Comparison of ENCODE assay signal across 8 mouse cellular contexts in genomic region chr11:54111976-54112741, GRCm38 (mm10). TPM values are rescaled to one million over a fixed set of nuclear protein-coding genes. Genes with fewer than 3 reads are reported as not detected.
DNase-seq lines count a peak whose midpoint lies in the region; ATAC-seq and TF ChIP-seq lines count a peak whose summit lies in the region.

No protein-coding gene starts in this region.

- WGBS in midbrain, embryonic 11.5 days: 84% methylated on average over 21 of the region's 21 CpGs

- H3K27me3 ChIP-seq in midbrain, embryonic 11.5 days (ENCODE audit: control insufficient read depth, insufficient read depth, low read length): no peaks in the 10 kb centered on the region

- TF ChIP-seq POLR2A in embryonic fibroblast, embryonic 13.5 days (IDR thresholded peaks at IDR 0.05; ENCODE audit: low read depth, low read length): no peak

- DNase-seq in urinary bladder, adult 2 months (ENCODE audit: low spot score): peak; percentile 22
- no peak for DNase-seq in urinary bladder, postnatal 25 days (ENCODE audit: low spot score)
- DNase-seq in heart, postnatal 25 days (ENCODE audit: low spot score): peak; percentile 34
- peak; percentile 90 to 92 for DNase-seq in kidney, postnatal 36 days
- DNase-seq in midbrain, embryonic 11.5 days (ENCODE audit: low spot score, missing footprints): no peak
- no peak for DNase-seq in spleen, postnatal 14 days (ENCODE audit: low spot score in 2 of 2)

- intact Hi-C loops in heart, postnatal 25 days (cut with DNase I): no loop called here

- no peak overlapping the region for H3K4me3 ChIP-seq in embryonic fibroblast, embryonic 13.5 days (ENCODE audit: insufficient read depth, low read length)
- no peak overlapping the region for H3K4me3 ChIP-seq in midbrain, embryonic 11.5 days (ENCODE audit: low read depth, low read length)

- H3K4me1 ChIP-seq in embryonic fibroblast, embryonic 13.5 days (ENCODE audit: control insufficient read depth, insufficient read depth, low read length): peaks cover 14% of the 10 kb centered on the region
- H3K4me1 ChIP-seq in midbrain, embryonic 11.5 days (ENCODE audit: control insufficient read depth, insufficient read depth, low read length): peaks cover 13% of the 10 kb centered on the region

- TF ChIP-seq CTCF in embryonic fibroblast, embryonic 13.5 days (IDR thresholded peaks at IDR 0.05; ENCODE audit: borderline replicate concordance, insufficient read depth, low read length): no peak

- peak overlapping the region; percentile 24; the same call in 1 of the 2 replicates for H3K4me2 ChIP-seq in midbrain, embryonic 11.5 days

- no peaks in the 10 kb centered on the region for H3K36me3 ChIP-seq in midbrain, embryonic 11.5 days (ENCODE audit: control insufficient read depth, insufficient read depth, low read length)

- H3K9ac ChIP-seq in midbrain, embryonic 11.5 days (ENCODE audit: low read length): peak overlapping the region; percentile 35; the same call in 1 of the 2 replicates

- no peak for ATAC-seq in midbrain, embryonic 11.5 days (ENCODE audit: low FRiP score)
- no peak for ATAC-seq in inflammation-experienced regulatory T-cells, adult 6 months

- H3K9me3 ChIP-seq in midbrain, embryonic 11.5 days (ENCODE audit: control insufficient read depth, low read length): no peaks in the 10 kb centered on the region

- H3K27ac ChIP-seq in embryonic fibroblast, embryonic 13.5 days (ENCODE audit: insufficient read depth, low read length): peak overlapping the region; percentile 83
- H3K27ac ChIP-seq in midbrain, embryonic 11.5 days (ENCODE audit: low read depth, low read length): peak overlapping the region; percentile 28; the same call in 1 of the 2 replicates

RNA-seq across cellular contexts. Expression of gene P4ha2, which starts 12.3 kb away (rescaled TPM):
- polyA plus RNA-seq in urinary bladder, adult 2 months (2012; rRNA removed): 26.5 and 26.7 TPM in 2 replicates
- polyA plus RNA-seq in embryonic fibroblast, embryonic 13.5 days (2011; ENCODE audit: insufficient read length, low read depth, missing spikeins): 76.7 and 86.7 TPM in 2 replicates
- total RNA-seq in heart, postnatal 25 days (2021): 10 to 100 TPM; 56.6 to 61.7 TPM
- 18.6 and 20.5 TPM in 2 replicates for polyA plus RNA-seq in midbrain, embryonic 11.5 days (2014; fragmentation: Nextera tagmentation; extraction: Ambion mirVana)
- not detected for polyA plus RNA-seq in inflammation-experienced regulatory T-cells, adult 6 months (2017; shearing (Covaris generic))

RNA-seq across cellular contexts. Expression of gene Pdlim4, which starts 43.3 kb away (rescaled TPM):
- 170 and 183 TPM in 2 replicates for polyA plus RNA-seq in urinary bladder, adult 2 months (2012; rRNA removed)
- polyA plus RNA-seq in embryonic fibroblast, embryonic 13.5 days (2011; ENCODE audit: insufficient read length, low read depth, missing spikeins): 18.3 and 20.0 TPM in 2 replicates
- total RNA-seq in heart, postnatal 25 days (2021): 10 to 100 TPM; 34.4 to 42.1 TPM
- polyA plus RNA-seq in midbrain, embryonic 11.5 days (2014; fragmentation: Nextera tagmentation; extraction: Ambion mirVana): 36.1 and 38.4 TPM in 2 replicates
- 1 to 10 TPM in 1 of 3 experiments, under 1 TPM in 2; 0.49 to 1.1 (median 0.50) TPM for polyA plus RNA-seq in inflammation-experienced regulatory T-cells, adult 6 months (2017; shearing (Covaris generic))

Comparison
In these comparisons a context has a peak if more than half of its experiments do, and no peak if none do; other contexts are left out.
1. DNase-seq: peak in urinary bladder, adult 2 months (single experiment), heart, postnatal 25 days (single experiment) and kidney, postnatal 36 days (2 of 2); none in urinary bladder, postnatal 25 days (single experiment), midbrain, embryonic 11.5 days (single experiment) and spleen, postnatal 14 days (0 of 2).
2. RNA of gene P4ha2, which starts 12.3 kb away (polyA plus RNA-seq): 76.7 to 86.7 TPM in embryonic fibroblast, embryonic 13.5 days, 26.5 to 26.7 TPM in urinary bladder, adult 2 months and 18.6 to 20.5 TPM in midbrain, embryonic 11.5 days; not detected in inflammation-experienced regulatory T-cells, adult 6 months; every median in the first group is over 10 times any median in the second.